Mouse (Mus musculus) frontal cortex, adult (tissue): Measurements from ENCODE around the gene Gm8439.

Experiments
- ATAC-seq: cut with Nextera tagmentation; 2 replicates; pipeline ENCODE4 v1.9.2; 2017; ENCODE audit warnings: mild to moderate bottlenecking, moderate library complexity, mixed read lengths; ENCODE audit not compliant: low TSS enrichment

Gm8439 gene

DNA sequence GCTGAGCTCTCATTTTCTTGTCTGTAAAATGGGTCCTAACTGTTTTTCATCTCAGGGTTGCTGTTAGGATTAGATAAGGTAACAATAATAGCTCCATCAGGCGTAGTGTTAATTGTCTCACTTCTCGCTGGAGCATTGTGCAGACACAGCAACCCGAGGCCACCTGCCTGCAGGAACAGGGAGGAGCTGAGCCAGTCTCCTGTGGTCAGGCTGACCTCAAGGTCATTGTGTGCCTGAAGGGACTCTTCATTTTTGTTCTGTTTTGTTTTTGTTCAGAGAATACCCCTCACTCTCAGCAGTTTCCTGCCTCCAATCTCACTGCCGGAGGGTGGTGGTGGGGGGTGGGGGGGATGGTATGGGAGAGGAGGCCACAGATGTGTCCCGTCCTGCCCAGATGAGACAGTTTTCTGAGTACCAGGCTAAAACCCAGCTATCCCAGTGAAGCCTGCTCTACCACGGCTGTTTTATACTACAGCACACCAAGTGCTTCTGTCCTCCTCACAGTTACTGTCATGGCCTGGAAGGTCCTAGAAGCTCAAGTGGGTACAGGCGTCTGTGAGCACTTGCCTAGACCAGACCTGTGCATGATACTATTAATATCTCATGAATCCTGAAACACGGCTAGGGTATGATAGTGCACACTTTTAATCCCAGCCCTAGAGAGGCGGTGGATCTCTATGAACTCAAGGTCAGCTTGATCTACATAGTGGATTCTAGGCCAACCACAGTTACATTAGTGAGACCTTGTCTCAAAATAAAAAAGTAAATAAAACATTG lies 23.9 kb downstream of the Gm8439 start:
- no peak for ATAC-seq

DNA sequence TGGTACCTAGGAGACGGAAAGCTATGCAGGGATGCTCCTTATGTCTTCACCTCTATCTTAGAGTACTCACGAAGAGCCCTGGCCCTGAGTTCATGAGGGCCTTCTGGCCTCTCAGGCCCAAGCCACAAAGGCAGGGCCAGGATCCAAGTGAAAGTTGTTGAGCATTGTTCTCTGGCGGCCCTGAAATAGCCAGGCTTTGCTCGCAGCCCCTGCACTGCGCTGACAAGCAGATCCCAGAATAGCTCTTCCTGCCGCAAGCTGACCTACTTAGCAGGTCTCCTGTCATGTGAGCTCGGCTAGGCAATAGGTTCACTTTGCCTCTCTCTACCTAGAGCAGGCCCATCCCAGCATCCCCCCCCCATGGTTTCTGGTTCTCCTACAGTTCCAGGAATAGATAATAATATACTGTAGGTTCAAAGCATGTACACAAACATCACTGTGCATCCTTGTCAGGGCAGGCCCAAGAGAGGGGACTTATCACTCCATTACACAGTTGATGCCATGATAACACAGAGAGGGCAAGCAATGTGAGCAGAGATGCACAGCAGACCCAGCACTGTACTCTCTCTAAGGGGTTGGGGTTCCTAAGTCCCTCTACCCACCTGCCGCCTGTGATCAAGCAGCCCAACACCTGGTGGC lies 25.3 kb downstream of the Gm8439 start:
- peak; percentile 84 for ATAC-seq

DNA sequence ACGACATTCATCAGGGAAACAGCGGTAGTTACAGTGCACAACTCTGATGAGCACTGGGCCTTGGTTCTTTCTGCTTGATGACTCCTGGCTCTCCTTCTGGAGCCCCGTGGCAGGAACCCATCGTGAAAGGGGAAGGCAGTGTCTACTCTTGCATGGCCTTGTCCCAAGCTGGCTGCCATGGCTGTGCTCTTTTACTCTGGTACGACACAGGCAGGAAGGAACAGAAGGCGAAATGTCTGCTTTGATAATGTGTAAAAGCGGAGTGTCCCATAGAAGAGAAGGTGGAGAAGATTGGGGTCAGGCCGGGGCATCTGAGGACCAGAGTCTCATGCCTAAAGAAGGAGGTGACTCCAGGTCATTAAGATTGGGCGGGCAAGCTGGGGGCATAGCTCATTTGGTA lies 26.1 kb downstream of the Gm8439 start:
- ATAC-seq = no peak

DNA sequence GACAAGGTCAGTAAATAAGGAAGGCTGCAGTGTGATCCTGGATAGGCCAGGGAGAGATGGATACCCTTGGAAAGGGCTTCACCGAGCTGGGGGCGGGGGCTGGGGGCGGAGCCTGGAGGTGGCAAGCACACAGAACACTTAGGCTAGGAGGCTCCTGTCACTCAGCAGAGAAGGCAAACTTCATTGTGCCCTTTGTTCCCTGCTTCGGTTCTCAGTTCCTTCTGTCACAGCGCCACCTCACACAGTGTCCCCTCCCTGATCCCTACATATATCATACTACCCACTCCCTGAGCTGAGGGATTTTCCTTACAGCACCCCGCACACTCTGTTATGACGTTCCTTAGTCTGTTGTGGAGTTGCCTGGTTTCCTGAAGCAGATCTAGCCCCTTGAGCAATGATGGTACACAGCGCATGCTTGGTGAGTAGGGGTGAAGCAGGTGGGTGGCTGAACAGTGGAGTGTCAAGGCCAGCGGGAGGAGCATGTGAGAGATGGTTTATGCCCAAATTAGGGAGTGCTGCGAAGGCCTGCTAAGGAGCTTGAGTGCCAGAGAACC lies 27.1 kb downstream of the Gm8439 start:
- peak; percentile 7; the same call in 1 of the 2 replicates for ATAC-seq

DNA sequence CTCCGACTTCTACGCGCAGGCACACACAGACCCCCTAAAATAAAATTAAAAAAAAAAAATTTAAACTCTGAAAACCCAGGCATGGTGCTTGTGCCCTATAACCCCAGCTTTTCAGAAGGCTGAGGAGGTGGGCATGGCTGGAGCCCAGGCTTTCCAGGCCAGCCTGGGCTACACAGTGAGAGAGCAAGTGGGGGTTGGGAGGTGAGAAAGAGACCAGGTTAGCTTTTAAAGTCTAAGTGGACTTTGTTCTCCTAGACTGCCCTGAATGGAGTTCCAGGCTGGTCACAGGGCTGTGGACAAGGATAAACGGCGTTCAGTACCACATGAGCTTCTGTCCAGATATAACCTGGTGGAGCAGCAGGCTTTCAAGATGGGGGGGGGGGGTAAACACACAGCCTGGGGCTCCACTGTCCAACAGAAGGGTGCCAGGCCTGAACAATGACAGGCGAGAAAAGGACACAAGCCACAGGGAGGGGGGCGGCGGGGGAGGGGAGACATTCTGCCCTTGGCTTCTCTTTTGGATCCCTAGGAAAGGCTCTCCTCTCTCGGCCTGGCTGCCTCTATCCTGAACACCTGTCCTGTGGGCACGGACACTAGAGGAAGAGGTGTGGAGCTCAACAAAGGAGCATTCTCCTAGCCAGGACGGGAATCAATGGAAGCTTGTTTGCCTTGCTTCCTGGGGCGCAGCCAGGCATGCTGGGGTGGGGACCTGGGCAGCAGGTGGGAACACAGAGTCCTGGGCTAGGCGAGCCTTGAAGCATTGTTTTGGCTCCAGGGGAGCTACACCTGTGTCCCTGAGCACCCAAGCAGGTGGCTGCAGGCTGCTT lies 27.9 kb downstream of the Gm8439 start:
- no peak for ATAC-seq

DNA sequence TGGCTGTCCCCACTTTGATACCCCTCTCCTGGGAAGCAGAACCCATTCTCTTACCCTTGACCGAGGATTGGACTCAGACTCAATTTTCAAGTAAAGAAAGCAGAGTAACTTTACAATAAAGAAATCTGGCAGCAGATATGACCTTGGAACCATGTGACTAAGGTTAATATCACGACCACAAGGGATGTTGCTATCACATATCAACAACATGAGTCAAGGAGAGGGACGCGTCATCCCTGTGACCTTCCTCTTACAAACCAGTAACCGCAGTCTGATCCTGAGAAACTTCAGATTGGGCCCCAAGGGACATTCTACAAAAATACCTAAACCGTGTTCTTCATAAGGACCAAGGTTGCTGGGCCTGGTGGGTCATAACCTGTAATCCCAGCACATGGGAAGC lies 39.2 kb downstream of the Gm8439 start:
- ATAC-seq = no peak

DNA sequence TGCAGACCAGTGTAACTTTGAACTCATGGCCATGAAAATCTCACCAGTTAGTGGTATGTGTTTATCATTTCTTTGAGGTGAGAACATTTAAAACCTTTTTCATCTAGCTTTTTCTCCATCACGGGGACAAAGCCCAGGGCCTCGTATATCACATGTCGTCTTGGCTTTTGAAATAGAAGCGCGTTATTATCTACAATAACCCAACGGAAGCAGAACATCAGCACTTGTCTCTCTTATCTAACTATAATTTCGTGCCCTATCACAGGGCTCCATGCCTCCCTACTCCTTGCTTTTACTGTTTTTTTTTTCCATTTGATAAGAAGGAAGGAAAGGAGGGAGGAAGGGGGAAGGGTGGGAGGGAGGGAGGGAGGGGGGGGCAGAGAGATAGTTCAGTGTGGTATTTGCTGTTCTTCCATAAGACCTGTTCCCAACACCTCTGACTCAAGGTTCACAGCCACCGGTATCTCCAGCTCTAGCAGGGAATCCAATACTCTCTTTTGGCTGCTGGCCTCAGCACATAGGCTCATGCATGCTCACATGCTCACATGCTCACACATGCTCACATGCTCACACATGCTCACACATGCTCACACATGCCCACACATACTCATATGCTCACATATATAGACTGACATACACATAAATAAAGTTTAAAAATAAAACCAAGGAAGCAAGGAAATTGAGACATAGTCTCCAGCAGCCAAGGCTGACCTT lies 41.8 kb downstream of the Gm8439 start:
- no peak for ATAC-seq

DNA sequence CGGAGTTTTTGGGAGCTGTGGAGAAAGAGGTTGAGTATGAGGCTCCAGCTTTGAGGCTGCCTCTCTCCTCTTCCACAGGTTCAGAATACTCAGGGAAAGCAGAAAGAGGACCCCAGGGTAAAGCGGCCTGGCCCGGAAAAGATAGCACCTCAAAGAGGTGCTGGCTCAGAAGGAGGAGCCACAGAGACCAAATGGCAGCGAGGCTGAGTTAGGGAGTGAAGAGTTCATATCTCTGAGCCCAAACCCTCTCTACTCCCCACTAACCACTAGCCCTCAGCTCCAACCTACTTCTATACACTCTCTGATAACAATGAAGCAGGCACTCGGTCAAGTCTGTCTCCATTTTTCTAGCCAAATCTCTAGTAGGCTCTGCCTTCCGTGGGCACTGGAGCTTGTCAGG lies 43.3 kb downstream of the Gm8439 start:
- no peak for ATAC-seq

DNA sequence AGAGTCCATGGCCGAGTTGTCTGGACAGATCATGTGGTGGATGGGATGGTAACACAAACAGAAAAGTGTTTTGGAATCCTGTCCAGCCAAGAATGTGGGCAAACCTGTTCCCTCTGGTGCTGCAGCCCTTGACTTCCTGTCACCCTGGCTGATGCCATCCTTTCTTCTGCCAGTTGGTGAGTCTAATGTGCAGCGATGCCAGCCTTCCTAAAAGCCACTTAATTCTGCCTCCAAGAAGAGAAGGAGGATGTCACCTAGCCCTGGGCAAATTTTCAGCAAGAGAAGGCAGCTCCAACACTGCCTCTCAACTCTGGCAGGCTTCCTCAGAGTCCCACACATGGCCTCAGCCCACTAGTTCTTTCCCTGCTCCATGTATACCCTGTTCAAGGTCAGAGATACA lies 46.8 kb downstream of the Gm8439 start:
- no peak for ATAC-seq

DNA sequence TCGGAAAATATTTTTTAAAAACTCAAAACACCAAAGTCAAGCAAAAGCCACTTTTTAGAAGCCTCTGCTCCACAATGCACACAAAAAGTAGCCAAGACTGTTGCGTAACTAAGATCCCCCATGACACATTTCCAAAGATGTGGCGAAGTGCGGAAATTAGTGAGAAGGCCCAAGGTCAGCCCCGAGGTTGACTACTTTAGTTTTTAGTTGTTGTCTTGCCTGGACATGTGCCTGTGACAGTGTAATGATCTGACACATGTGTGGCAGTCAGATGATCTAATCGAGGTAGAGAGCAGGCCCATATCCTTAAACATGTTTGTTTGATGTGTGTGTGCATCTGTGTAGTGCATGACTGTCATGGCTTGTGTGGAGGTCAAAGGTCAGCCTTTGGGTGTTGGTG lies 53.4 kb downstream of the Gm8439 start:
- no peak for ATAC-seq

DNA sequence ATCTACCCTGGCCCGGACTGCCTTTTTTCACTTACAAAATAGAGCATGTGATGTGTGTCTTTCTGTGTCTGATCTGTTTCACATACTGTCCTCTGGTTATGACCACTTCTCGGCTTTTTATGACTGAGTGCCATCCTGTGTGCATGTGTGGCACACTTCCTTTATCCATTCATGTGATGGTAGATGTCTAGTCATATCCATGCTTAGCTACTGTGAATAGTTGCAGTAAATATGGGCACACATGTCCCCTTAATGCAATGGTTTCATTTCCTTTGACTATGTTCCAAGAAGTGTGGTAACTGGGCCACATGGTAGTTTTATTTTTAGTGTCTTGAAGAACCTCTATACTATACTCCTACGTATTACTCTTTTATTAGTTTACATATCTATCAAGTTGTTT lies 55.4 kb downstream of the Gm8439 start:
- ATAC-seq = no peak

DNA sequence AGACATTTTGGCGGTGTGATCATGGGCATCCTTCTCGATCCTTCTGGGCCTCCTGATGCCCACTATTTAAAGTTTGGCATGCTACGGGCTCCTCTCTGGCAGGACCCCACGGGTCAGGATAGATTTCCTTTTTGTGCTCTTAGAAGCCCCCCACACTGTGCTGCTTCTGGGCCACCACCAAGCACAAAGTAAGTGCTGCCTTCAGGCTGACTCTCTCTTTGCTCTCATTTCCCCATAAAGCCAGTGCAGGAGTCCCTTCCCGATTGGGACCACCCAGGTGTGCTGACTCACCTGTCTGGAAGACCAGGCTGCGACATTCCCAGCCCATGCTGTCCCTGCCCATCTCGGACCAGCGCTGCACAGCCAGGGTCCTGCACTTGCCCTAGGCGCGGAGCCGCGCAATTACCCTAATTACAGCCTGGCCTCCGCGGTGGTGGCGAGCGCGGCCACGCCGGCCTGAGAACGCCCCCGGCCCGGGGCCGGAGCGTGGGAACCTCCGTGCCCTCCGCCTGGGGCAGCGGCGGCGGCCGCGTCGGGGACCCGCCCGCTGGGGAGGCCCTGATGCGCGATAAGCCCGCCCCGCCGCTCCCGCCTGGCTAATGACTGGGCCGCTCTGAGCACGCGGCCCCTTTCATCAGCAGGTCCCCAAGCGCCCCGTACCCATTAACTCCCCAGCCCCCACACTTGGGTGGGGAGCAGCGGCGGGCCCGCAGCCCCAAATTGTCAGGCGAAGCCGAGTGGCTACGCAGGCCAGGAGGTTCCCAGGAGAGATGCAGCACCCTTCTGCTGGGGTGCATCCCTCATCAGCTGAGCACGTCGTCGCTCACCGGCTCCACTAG lies 61.0 kb downstream of the Gm8439 start:
- ATAC-seq = peak; percentile 68

DNA sequence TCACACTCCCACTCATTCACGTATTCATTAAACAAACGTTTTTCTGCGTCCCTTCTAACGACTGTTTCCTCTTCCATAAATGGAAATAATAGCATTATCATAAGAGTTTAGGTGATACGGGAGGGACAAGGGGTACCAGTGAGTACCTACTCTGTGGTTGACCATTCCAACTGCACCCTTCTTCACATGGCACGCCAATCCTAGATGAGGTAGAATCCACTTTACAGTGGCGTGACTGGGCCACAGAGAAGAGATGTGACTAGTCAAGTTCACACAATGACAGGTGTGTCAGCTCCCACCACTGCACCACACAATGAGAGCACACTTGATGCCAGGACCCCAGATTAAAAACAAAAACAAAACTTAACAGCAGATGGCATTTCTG lies 61.7 kb downstream of the Gm8439 start:
- ATAC-seq = 0 out of 2 replicates have a peak, but pooled peaks have one; percentile 7

DNA sequence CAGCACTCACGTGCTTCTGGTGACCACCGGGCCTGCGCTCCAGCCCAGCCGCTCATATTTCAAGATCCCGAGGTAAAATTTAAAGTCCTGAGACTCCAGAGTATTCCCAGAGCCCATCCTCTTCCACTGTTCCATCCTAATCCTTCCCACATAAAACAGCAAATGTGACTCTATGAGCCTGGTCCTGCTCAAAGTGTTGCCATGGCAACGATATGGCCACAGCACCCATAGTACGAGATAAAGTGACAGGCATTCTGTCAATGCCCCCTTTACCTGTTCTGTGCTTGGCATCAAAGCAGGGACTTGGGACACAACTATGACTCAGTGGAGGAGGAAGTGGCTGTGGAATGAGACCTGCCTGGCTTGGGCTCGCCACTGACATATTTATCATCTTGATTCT lies 67.4 kb downstream of the Gm8439 start:
- ATAC-seq = no peak
